ENCODE assay signal across 8 mouse cellular contexts in the genomic region with DNA sequence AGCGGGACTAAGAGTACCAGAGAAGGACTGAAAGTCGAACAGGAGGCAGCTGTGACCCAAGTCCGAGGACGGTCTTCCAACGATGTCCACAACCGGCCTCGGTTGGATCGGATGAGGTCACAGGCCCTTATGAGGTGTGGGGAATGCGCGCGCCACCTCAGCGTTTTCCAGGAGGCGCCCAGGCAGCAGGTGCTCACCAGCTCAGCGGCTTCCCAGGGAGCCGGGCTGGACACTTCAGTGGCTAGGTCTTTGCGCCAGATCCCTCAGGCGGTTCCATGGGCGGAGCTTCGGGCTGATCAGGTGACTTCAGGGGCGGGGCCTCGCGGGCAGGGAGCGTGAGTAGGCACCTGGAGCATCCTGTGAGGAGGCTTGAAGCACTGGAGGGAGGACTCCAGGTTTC. TPM values are rescaled to one million over a fixed set of nuclear protein-coding genes. Genes with fewer than 3 reads are reported as not detected.
DNase-seq lines count a peak whose midpoint lies in the region; ATAC-seq lines count a peak whose summit lies in the region.

Gene Gm11639, plus strand, starts transcription at position 160 of the 400 bp plus-strand sequence.

- ATAC-seq in megakaryocyte, adult 5-6 weeks (ENCODE audit: poor library complexity, severe bottlenecking), result no peak
- no peak for ATAC-seq in midbrain, embryonic 15.5 days (replicated peaks)

- H3K4me1 ChIP-seq in megakaryocyte, embryonic 14.5 days, result peaks cover 11% of the 10 kb centered on the region
- H3K4me1 ChIP-seq in forebrain, embryonic 10.5 days, result peaks cover 6% of the 10 kb centered on the region
- no peaks in the 10 kb centered on the region for H3K4me1 ChIP-seq in midbrain, embryonic 15.5 days

- no peak within 1 kb of the TSS for H3K27ac ChIP-seq in forebrain, embryonic 10.5 days
- no peak within 1 kb of the TSS for H3K27ac ChIP-seq in midbrain, embryonic 15.5 days

- WGBS in forebrain, embryonic 10.5 days, result 29% methylated on average over 23 of the region's 23 CpGs
- WGBS in midbrain, embryonic 15.5 days, result 31% methylated on average over 23 of the region's 23 CpGs

- H3K9me3 ChIP-seq in megakaryocyte, embryonic 14.5 days, result no peaks in the 10 kb centered on the region
- no peaks in the 10 kb centered on the region for H3K9me3 ChIP-seq in forebrain, embryonic 10.5 days
- H3K9me3 ChIP-seq in midbrain, embryonic 15.5 days, result no peaks in the 10 kb centered on the region

- no peak within 1 kb of the TSS for H3K9ac ChIP-seq in midbrain, embryonic 15.5 days

- DNase-seq in forebrain, embryonic 10.5 days (ENCODE audit: extremely low spot score, low spot score), result peak; percentile 31
- DNase-seq in kidney, postnatal 4 days, result peak; percentile 63 to 74
- DNase-seq in layer of hippocampus, adult 18-20 months (ENCODE audit: low spot score in 2 of 2), result no peak
- DNase-seq in cerebellum, adult 8-10 months, result no peak
- DNase-seq in frontal cortex, postnatal 36 days (ENCODE audit: low spot score in 2 of 2), result no peak

- H3K27me3 ChIP-seq in megakaryocyte, embryonic 14.5 days (replicated peaks), result peaks cover 6% of the 10 kb centered on the region
- H3K27me3 ChIP-seq in forebrain, embryonic 10.5 days (ENCODE audit: poor library complexity, severe bottlenecking), result no peaks in the 10 kb centered on the region; the same call in none of the 2 replicates
- H3K27me3 ChIP-seq in midbrain, embryonic 15.5 days (replicated peaks), result no peaks in the 10 kb centered on the region

- peak within 1 kb of the TSS; percentile 36 for H3K4me2 ChIP-seq in midbrain, embryonic 15.5 days

- H3K36me3 ChIP-seq in megakaryocyte, embryonic 14.5 days (replicated peaks; ENCODE audit: low read length), result no peaks in the 10 kb centered on the region
- no peaks in the 10 kb centered on the region for H3K36me3 ChIP-seq in forebrain, embryonic 10.5 days (replicated peaks)
- H3K36me3 ChIP-seq in midbrain, embryonic 15.5 days (replicated peaks), result no peaks in the 10 kb centered on the region

- peak within 1 kb of the TSS; percentile 79 for H3K4me3 ChIP-seq in megakaryocyte, embryonic 14.5 days (replicated peaks)
- H3K4me3 ChIP-seq in forebrain, embryonic 10.5 days, result peak within 1 kb of the TSS; percentile 33
- peak within 1 kb of the TSS; percentile 16; the same call in 1 of the 2 replicates for H3K4me3 ChIP-seq in midbrain, embryonic 15.5 days

RNA-seq across cellular contexts. Expression of gene Gm11639, which starts in this region (rescaled TPM):
- not detected in 2 replicates for polyA plus RNA-seq in megakaryocyte, embryonic 14.5 days (2012; ENCODE audit: insufficient read depth, low replicate concordance)
- not detected in 2 replicates for total RNA-seq in megakaryocyte, adult 5-6 weeks (2015)
- not detected in 2 replicates for total RNA-seq in megakaryocyte, adult 5-6 weeks (2017)
- polyA plus RNA-seq in forebrain, embryonic 10.5 days (2016; fragmentation: Nextera tagmentation; extraction: Ambion mirVana), result not detected in 2 replicates
- polyA plus RNA-seq in midbrain, embryonic 15.5 days (2015; fragmentation: Nextera tagmentation; extraction: Ambion mirVana), result 0.01 and 0.17 TPM in 2 replicates
- under 1 TPM; 0.33 to 0.47 TPM for total RNA-seq in layer of hippocampus, adult 18-20 months (2021)

Comparison
In these comparisons a context has a peak if more than half of its experiments do, and no peak if none do; other contexts are left out.
1. Peak in DNase-seq and H3K4me3 ChIP-seq in forebrain, embryonic 10.5 days; RNA of the gene not detected or under 1 TPM.
2. H3K4me3 ChIP-seq: peak in every context shown above with its lines; median percentile 79 in megakaryocyte, embryonic 14.5 days; 33 in forebrain, embryonic 10.5 days; 16 in midbrain, embryonic 15.5 days.
3. DNase-seq: peak in kidney, postnatal 4 days (2 of 2); none in layer of hippocampus, adult 18-20 months (0 of 2), cerebellum, adult 8-10 months (single experiment) and frontal cortex, postnatal 36 days (0 of 2).